Mouse (Mus musculus) cerebellum, adult 18-20 months (tissue): Measurements from ENCODE around the gene Shisa5.

Experiments used
- DNase-seq, 2 experiments: peaks; one replicate each; pipeline ENCODE4 v3.0.0; 2021

Shisa5 gene

GRCm38 (mm10) chr9:109022866-109023685 is 15.3 kb upstream of the Shisa5 start:
- no peak for DNase-seq

- no peak for DNase-seq
Observed at GRCm38 (mm10) chr9:109027521-109027920, 10.8 kb upstream of the Shisa5 start.

GRCm38 (mm10) chr9:109028421-109028820 is 9.9 kb upstream of the Shisa5 start:
- no peak for DNase-seq

- no peak for DNase-seq
Observed at GRCm38 (mm10) chr9:109028919-109029318, 9.4 kb upstream of the Shisa5 start.

GRCm38 (mm10) chr9:109030312-109030711 is 8.1 kb upstream of the Shisa5 start:
- DNase-seq: no peak

- DNase-seq: no peak
Observed at GRCm38 (mm10) chr9:109031001-109031400, 7.4 kb upstream of the Shisa5 start.

GRCm38 (mm10) chr9:109031686-109032085 is 6.7 kb upstream of the Shisa5 start:
- no peak for DNase-seq

GRCm38 (mm10) chr9:109032435-109032834 is 5.9 kb upstream of the Shisa5 start:
- DNase-seq: no peak

GRCm38 (mm10) chr9:109038901-109039364 is 568 bp downstream of the Shisa5 start:
- DNase-seq: peak; percentile 69 to 79

- peak in 1 of 2 experiments; percentile 12 for DNase-seq
Observed at GRCm38 (mm10) chr9:109039681-109040080, 1.3 kb downstream of the Shisa5 start.

GRCm38 (mm10) chr9:109040216-109040615 is 1.9 kb downstream of the Shisa5 start:
- DNase-seq: peak; percentile 32 to 43

- no peak for DNase-seq
Observed at GRCm38 (mm10) chr9:109040906-109041305, 2.5 kb downstream of the Shisa5 start.

- DNase-seq: no peak
Observed at GRCm38 (mm10) chr9:109041351-109041750, 3.0 kb downstream of the Shisa5 start.

- peak; percentile 53 to 57 for DNase-seq
Observed at GRCm38 (mm10) chr9:109046306-109046705, 7.9 kb downstream of the Shisa5 start.

GRCm38 (mm10) chr9:109049316-109049715 is 11.0 kb downstream of the Shisa5 start:
- no peak for DNase-seq

GRCm38 (mm10) chr9:109049996-109050673 is 11.8 kb downstream of the Shisa5 start:
- DNase-seq: no peak

GRCm38 (mm10) chr9:109050674-109050997 is 12.3 kb downstream of the Shisa5 start:
- DNase-seq: no peak

- DNase-seq: no peak
Observed at GRCm38 (mm10) chr9:109051011-109051501, 12.7 kb downstream of the Shisa5 start.

GRCm38 (mm10) chr9:109051651-109052489 is 13.5 kb downstream of the Shisa5 start:
- no peak for DNase-seq

- DNase-seq: no peak
Observed at GRCm38 (mm10) chr9:109052490-109053260, 14.3 kb downstream of the Shisa5 start.

GRCm38 (mm10) chr9:109053366-109053765 is 15.0 kb downstream of the Shisa5 start:
- DNase-seq: no peak

- DNase-seq: no peak
Observed at GRCm38 (mm10) chr9:109053851-109054250, 15.5 kb downstream of the Shisa5 start.
